Mouse (Mus musculus) heart, postnatal 14 days (tissue): Measurements from ENCODE around the gene Zfp128. TPM values are rescaled to one million over a fixed set of nuclear protein-coding genes. Genes with fewer than 3 reads are reported as not detected.
"Not testable (repeated sequence)": the region's sequence is repeated elsewhere in the genome, so short reads cannot be mapped to it uniquely, and the experiment has no call there.

ENCODE experiments used
- DNase-seq, 2 experiments: peaks; one replicate each; pipeline ENCODE4 v3.0.0; 2021 to 2022
- intact Hi-C: fragments of 180-260 bp; cut with DNase I; formaldehyde crosslinking; loops from one replicate; pipeline ENCODE4 v1.15.1; 2025
- long read RNA-seq, 2 experiments: library from polyadenylated mRNA; stranded (forward); transcript quantifications; one replicate each; pipeline ENCODE4 v2.0.0; 2021
- total RNA-seq, 2 experiments: library from RNA; stranded (reverse); gene quantifications; 2 replicates each; pipeline ENCODE4 v1.2.3; 2021

Zfp128 gene
- 1 to 10 TPM; 3.9 to 4.0 TPM for total RNA-seq
- long read RNA-seq, experiment 1, transcript Zfp128-202 (4 exons, 3,834 nt) = major isoform, 5 of 8 reads
- long read RNA-seq, experiment 1, partial matches to known transcripts = 3 of 8 reads
- long read RNA-seq, experiment 1, other reads (novel, unspliced or antisense) = 0 of 8 reads
- long read RNA-seq, experiment 2, partial matches to known transcripts = 0 of 1 reads
- long read RNA-seq, experiment 2, other reads (novel, unspliced or antisense) = 0 of 1 reads

GRCm38 (mm10) chr7:12880911-12881660 is at the start of gene Zfp128:
Gene Zfp128, plus strand, starts transcription at chr7:12881177.
- intact Hi-C loops = loop anchor here (2.0 to 5.0 kb wide), 2 partner anchors 14 to 44 kb away; no protein-coding TSS in a partner anchor
- peak; percentile 93 to 95 for DNase-seq

GRCm38 (mm10) chr7:12834162-12835120 is 46.5 kb upstream of the Zfp128 start, which contains the start of gene Zfp110:
Gene Zfp110, plus strand, starts transcription at chr7:12834761.
- intact Hi-C loops = loop anchor here (5.0 kb wide), 1 partner anchor 48 kb away; the partner anchor contains the start of gene Zfp128
- DNase-seq = peak; percentile 88 to 91

- intact Hi-C loops = loop anchor here (5.0 kb wide), 1 partner anchor 47 kb away; the partner anchor contains the start of gene Zfp128
- DNase-seq = peak; percentile 8 to 48
Observed at GRCm38 (mm10) chr7:12835193-12835671, 45.7 kb upstream of the Zfp128 start.

- intact Hi-C loops = loop anchor here (5.0 kb wide), 1 partner anchor 47 kb away; the partner anchor contains the start of gene Zfp128
Observed at GRCm38 (mm10) chr7:12835779-12836178, 45.2 kb upstream of the Zfp128 start.

GRCm38 (mm10) chr7:12874301-12874700 is 6.7 kb upstream of the Zfp128 start:
- intact Hi-C loops = no loop called here
- DNase-seq = peak in 1 of 2 experiments; percentile 12

More at GRCm38 (mm10) chr7:12835779-12836178, 45.2 kb upstream of the Zfp128 start:
- DNase-seq = no peak

- no peak for DNase-seq
- intact Hi-C loops = loop anchor here (2.0 to 5.0 kb wide), 2 partner anchors 15 to 43 kb away; no protein-coding TSS in a partner anchor
Observed at GRCm38 (mm10) chr7:12880036-12880435, 941 bp upstream of the Zfp128 start.

GRCm38 (mm10) chr7:12880497-12880896 is 480 bp upstream of the Zfp128 start:
- DNase-seq = not testable (repeated sequence)
- intact Hi-C loops = loop anchor here (2.0 to 5.0 kb wide), 2 partner anchors 14 to 43 kb away; no protein-coding TSS in a partner anchor

GRCm38 (mm10) chr7:12886563-12887266 is 5.7 kb downstream of the Zfp128 start:
- DNase-seq = no peak
- intact Hi-C loops = no loop called here

- intact Hi-C loops = no loop called here
- no peak for DNase-seq
Observed at GRCm38 (mm10) chr7:12887585-12887984, 6.6 kb downstream of the Zfp128 start.

- intact Hi-C loops = no loop called here
Observed at GRCm38 (mm10) chr7:12890928-12891327, 10.0 kb downstream of the Zfp128 start.

GRCm38 (mm10) chr7:12891334-12891733 is 10.4 kb downstream of the Zfp128 start:
- intact Hi-C loops = no loop called here

More at GRCm38 (mm10) chr7:12890928-12891327, 10.0 kb downstream of the Zfp128 start:
- no peak for DNase-seq

GRCm38 (mm10) chr7:12897655-12898410 is 16.9 kb downstream of the Zfp128 start, which contains the start of gene Zscan22:
Gene Zscan22, plus strand, starts transcription at chr7:12897815.
- intact Hi-C loops = no loop called here

More at GRCm38 (mm10) chr7:12891334-12891733, 10.4 kb downstream of the Zfp128 start:
- no peak for DNase-seq

GRCm38 (mm10) chr7:12901517-12901916 is 20.5 kb downstream of the Zfp128 start:
- intact Hi-C loops = loop anchor here (10.0 kb wide), 1 partner anchor 383 kb away; no protein-coding TSS in a partner anchor
- DNase-seq = no peak

More at GRCm38 (mm10) chr7:12897655-12898410, 16.9 kb downstream of the Zfp128 start, which contains the start of gene Zscan22:
- DNase-seq = peak; percentile 87 to 92

- intact Hi-C loops = loop anchor here (10.0 kb wide), 1 partner anchor 381 kb away; no protein-coding TSS in a partner anchor
Observed at GRCm38 (mm10) chr7:12903623-12904022, 22.6 kb downstream of the Zfp128 start.

GRCm38 (mm10) chr7:12905146-12905545 is 24.2 kb downstream of the Zfp128 start:
- intact Hi-C loops = loop anchor here (10.0 kb wide), 1 partner anchor 380 kb away; no protein-coding TSS in a partner anchor
- no peak for DNase-seq

More at GRCm38 (mm10) chr7:12903623-12904022, 22.6 kb downstream of the Zfp128 start:
- DNase-seq = no peak

- intact Hi-C loops = loop anchor here (10.0 kb wide), 1 partner anchor 375 kb away; no protein-coding TSS in a partner anchor
- DNase-seq = peak; percentile 70 to 86
Observed at GRCm38 (mm10) chr7:12909498-12909962, 28.6 kb downstream of the Zfp128 start.

GRCm38 (mm10) chr7:12910181-12910668 is 29.2 kb downstream of the Zfp128 start:
- DNase-seq = peak; percentile 57 to 71
- intact Hi-C loops = loop anchor here (2.0 kb wide), 2 partner anchors 99 to 135 kb away; no protein-coding TSS in a partner anchor
